Mouse (Mus musculus) G1E (cell line): ENCODE results near the gene Ghrhr.

Source experiments
- CTCF ChIP-seq: IDR thresholded peaks from 2 replicates; pipeline ENCODE4 v1.5.1; 2012; ENCODE audit warnings: low read depth, low read length, inconsistent platforms, mixed read lengths
- GATA2 ChIP-seq: IDR thresholded peaks from 2 replicates; pipeline ENCODE4 v1.6.1; 2012; ENCODE audit warnings: low read depth, low read length, inconsistent platforms, borderline replicate concordance

DNA sequence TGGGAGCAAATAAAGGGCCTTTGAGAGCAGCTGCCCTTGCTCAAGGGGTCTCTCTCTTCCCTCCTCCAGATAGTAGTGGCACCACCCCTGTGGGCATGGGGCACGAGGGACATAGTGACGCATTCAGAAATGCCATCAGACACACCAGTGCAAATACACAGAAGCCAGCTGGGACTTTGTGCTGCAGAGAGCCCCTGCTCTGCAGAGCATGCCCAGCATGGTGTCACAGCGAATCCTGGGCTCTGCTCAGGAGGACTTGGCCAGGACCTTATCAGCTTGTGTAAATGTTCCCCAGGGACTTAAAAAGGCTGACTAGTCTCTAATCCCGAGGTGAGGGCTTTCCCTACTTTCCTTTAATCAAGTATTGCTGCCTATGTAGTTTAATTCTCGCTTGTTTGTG is 34.4 kb upstream of the Ghrhr start:
- TF ChIP-seq CTCF, result no peak
- TF ChIP-seq GATA2, result no peak
